Mouse (Mus musculus): ENCODE data around the gene Ccdc15. TPM values are rescaled to one million over a fixed set of nuclear protein-coding genes. Genes with fewer than 3 reads are reported as not detected.

Gene Ccdc15
- polyA plus RNA-seq, 1 experiment from 2014 or later, result 10.8 TPM

DNA sequence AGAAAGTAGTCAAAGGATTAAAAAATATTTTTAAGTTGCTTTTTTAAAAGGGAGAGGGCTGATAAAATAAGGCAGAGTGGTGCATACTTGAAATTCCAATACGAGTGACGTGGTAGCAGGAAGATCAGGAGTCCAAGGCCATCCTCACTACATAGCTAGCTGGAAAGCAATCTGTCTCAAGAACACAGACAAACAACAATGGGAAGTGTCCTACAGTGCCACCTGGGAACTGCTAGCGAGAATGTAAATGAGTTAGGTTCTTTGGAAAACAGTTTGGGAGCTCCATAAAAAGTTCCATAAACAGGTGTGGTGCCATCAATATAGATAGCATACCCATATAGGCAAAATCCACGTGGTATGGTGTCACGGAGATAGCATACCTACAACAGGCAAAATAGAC, 17.5 kb upstream of the Ccdc15 start:
- H3K27ac ChIP-seq, result no peak overlapping the region
- no peak overlapping the region for H3K4me2 ChIP-seq (replicated peaks)
- no peaks in the 10 kb centered on the region for H3K36me3 ChIP-seq
- H3K4me3 ChIP-seq (replicated peaks), result no peak overlapping the region
- no peaks in the 10 kb centered on the region for H3K9me3 ChIP-seq
- H3K27me3 ChIP-seq, result no peaks in the 10 kb centered on the region
- H3K9ac ChIP-seq (replicated peaks), result no peak overlapping the region
- no peak for ATAC-seq
- H3K4me1 ChIP-seq (replicated peaks), result 0 out of 2 replicates have a peak, but pooled peaks cover under 1% of the 10 kb centered on the region
- 77% methylated on average over 5 of the region's 5 CpGs for WGBS

GRCm38 (mm10) chr9:37364392-37364791, 16.2 kb upstream of the Ccdc15 start:
- no peak overlapping the region for H3K27ac ChIP-seq
- H3K27me3 ChIP-seq, result no peaks in the 10 kb centered on the region
- no peak overlapping the region for H3K4me2 ChIP-seq (replicated peaks)
- H3K4me1 ChIP-seq (replicated peaks), result peaks cover 14% of the 10 kb centered on the region
- H3K9ac ChIP-seq (replicated peaks), result no peak overlapping the region
- H3K9me3 ChIP-seq, result no peaks in the 10 kb centered on the region
- no peaks in the 10 kb centered on the region for H3K36me3 ChIP-seq
- H3K4me3 ChIP-seq (replicated peaks), result no peak overlapping the region
- no peak for ATAC-seq
- 66% methylated on average over 3 of the region's 3 CpGs for WGBS

- no peak overlapping the region for H3K27ac ChIP-seq
- peaks cover 22% of the 10 kb centered on the region for H3K4me1 ChIP-seq (replicated peaks)
- no peaks in the 10 kb centered on the region for H3K27me3 ChIP-seq
- H3K4me3 ChIP-seq (replicated peaks), result no peak overlapping the region
- no peaks in the 10 kb centered on the region for H3K9me3 ChIP-seq
- H3K9ac ChIP-seq (replicated peaks), result no peak overlapping the region
- WGBS, result 69% methylated on average over 3 of the region's 3 CpGs
- H3K4me2 ChIP-seq (replicated peaks), result no peak overlapping the region
- no peaks in the 10 kb centered on the region for H3K36me3 ChIP-seq
- ATAC-seq, result no peak
Observed at GRCm38 (mm10) chr9:37363551-37363950, 15.3 kb upstream of the Ccdc15 start.

GRCm38 (mm10) chr9:37362881-37363280, 14.6 kb upstream of the Ccdc15 start:
- Histone ChIP-seq H3K36me3 (no peaks in the 10 kb centered on the region), H3K4me1 (replicated peaks) (peaks cover 26% of the 10 kb centered on the region), H3K27ac (no peak overlapping the region), H3K27me3 (no peaks in the 10 kb centered on the region), H3K9ac (replicated peaks) (no peak overlapping the region), H3K4me3 (replicated peaks) (no peak overlapping the region), H3K9me3 (no peaks in the 10 kb centered on the region), H3K4me2 (replicated peaks) (no peak overlapping the region)
- 85% methylated on average over 1 of the region's 1 CpGs for WGBS
- no peak for ATAC-seq

DNA sequence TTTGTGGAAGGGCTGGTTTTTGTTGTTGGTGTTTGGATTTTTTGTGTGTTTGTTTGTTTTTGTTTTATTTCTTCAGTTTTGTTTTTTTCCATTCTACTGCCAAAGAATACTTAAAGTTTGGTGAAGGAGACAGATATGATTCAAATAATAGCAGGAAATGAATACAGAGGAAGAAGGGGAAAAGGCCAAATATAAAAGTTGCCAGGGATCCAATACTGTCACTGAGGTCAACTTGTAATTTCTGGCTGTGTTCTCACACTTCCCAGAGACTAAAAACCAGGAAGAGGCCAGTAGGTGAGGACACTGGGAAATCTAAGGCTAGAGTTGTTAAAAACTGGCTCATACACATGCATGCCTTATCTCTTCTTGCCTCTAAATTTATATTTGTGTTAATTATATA, 13.9 kb upstream of the Ccdc15 start:
- H3K36me3 ChIP-seq, result no peaks in the 10 kb centered on the region
- H3K9ac ChIP-seq (replicated peaks), result no peak overlapping the region
- H3K27ac ChIP-seq, result no peak overlapping the region
- H3K4me3 ChIP-seq (replicated peaks), result no peak overlapping the region
- no peak for ATAC-seq
- H3K9me3 ChIP-seq, result no peaks in the 10 kb centered on the region
- H3K4me2 ChIP-seq (replicated peaks), result no peak overlapping the region
- no peaks in the 10 kb centered on the region for H3K27me3 ChIP-seq
- H3K4me1 ChIP-seq (replicated peaks), result peaks cover 26% of the 10 kb centered on the region

DNA sequence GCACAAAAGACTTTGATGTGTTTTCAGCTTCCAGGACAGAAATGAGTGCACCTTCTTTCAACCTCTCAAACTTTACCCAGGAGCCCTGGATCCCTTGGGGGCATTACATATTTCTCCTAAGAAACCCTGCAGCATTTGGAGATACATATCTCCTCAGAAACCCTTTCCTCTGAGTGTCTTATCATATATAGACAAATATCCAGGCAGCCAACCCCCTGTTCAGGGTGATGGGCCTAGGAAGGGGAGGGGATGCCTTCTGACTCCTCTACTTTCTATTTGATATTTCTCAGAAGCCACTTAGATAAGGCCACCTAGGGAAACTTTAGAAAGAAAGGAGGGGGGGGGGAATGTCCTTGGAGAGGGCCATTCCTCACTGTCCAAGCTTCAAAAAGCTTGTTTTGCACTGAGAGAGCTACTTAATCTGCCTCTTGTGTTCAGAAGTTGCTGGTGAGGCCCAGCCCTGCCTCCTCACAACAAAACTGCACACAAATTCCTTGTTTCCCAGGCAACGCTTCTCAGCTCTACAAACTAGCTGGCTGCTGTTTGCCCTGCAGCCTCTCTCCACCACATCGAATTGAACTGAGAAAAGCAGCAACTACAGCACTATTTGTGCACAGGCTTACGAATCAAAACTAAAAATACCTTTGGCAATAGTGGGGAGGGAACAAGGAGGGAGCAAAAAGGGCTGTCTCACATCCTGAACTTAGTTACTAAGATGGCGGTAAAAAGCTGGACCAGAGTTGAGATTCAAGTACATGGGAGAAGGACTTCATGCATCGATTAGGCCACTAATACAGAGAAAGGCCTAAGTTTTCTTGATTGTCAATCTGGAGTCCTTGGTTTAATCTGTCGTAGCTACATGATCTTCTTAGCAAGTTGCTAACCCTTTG, 11.3 kb upstream of the Ccdc15 start:
- Histone ChIP-seq H3K4me2 (replicated peaks) (no peak overlapping the region), H3K36me3 (no peaks in the 10 kb centered on the region), H3K9ac (replicated peaks) (no peak overlapping the region), H3K4me1 (replicated peaks) (peaks cover 26% of the 10 kb centered on the region), H3K27me3 (no peaks in the 10 kb centered on the region), H3K4me3 (replicated peaks) (no peak overlapping the region), H3K27ac (peak overlapping the region; percentile 81), H3K9me3 (no peaks in the 10 kb centered on the region)
- peak; percentile 79 for ATAC-seq
- WGBS, result 8% methylated on average over 6 of the region's 6 CpGs

GRCm38 (mm10) chr9:37358713-37359330, 10.6 kb upstream of the Ccdc15 start:
- Histone ChIP-seq H3K4me3 (replicated peaks) (no peak overlapping the region), H3K4me2 (replicated peaks) (no peak overlapping the region), H3K4me1 (replicated peaks) (peaks cover 26% of the 10 kb centered on the region), H3K27ac (peak overlapping the region; percentile 81), H3K27me3 (no peaks in the 10 kb centered on the region), H3K9me3 (no peaks in the 10 kb centered on the region), H3K36me3 (no peaks in the 10 kb centered on the region), H3K9ac (replicated peaks) (no peak overlapping the region)
- WGBS, result 34% methylated on average over 7 of the region's 7 CpGs
- ATAC-seq, result peak; percentile 63

DNA sequence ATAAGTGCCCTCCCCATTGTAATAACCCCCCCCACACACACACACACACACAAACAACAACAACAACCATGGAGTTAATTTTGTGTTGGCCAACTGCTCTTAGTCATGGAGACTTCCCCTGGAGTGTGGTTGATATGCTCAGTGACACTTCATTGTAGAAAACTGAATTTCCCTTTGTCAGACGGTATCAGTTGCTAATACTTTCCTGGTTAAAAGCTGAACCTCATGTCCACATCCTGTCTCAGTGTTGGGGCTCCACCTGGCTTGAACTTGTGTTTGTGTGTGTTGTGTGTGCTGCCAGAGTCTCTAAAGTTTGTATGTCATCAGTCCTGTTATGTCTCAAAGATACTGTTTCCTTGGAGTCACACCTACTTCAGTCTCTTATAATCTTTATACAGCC, 6.3 kb upstream of the Ccdc15 start:
- Histone ChIP-seq H3K9me3 (no peaks in the 10 kb centered on the region), H3K4me2 (replicated peaks) (no peak overlapping the region), H3K4me3 (replicated peaks) (no peak overlapping the region), H3K36me3 (no peaks in the 10 kb centered on the region), H3K27me3 (no peaks in the 10 kb centered on the region), H3K27ac (no peak overlapping the region), H3K9ac (replicated peaks) (no peak overlapping the region), H3K4me1 (replicated peaks) (peaks cover 13% of the 10 kb centered on the region)
- no peak for ATAC-seq
- WGBS, result 77% methylated on average over 1 of the region's 1 CpGs

DNA sequence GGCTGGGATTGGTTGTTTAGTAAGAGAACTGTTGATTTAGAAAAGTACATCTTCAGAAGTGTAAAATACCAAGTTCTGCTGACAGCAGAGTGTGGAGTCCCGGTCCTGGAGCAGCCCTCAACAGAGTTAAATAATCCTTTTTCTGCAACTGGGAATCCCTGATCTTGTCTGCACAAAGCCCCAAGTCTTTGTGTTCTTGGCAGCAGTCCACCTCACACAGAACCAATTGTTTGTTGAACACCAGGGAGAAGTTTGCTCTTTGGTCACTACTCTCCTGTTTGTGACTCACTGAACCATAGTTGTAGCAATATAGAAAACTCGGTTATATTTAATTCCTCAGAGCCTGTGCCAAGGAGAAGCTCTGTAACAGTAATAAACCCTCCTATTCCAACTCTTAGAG, 3.0 kb upstream of the Ccdc15 start:
- no peak for ATAC-seq
- Histone ChIP-seq H3K27me3 (no peaks in the 10 kb centered on the region), H3K4me2 (replicated peaks) (no peak overlapping the region), H3K27ac (no peak overlapping the region), H3K36me3 (no peaks in the 10 kb centered on the region), H3K4me3 (replicated peaks) (no peak overlapping the region), H3K4me1 (replicated peaks) (peaks cover 14% of the 10 kb centered on the region), H3K9ac (replicated peaks) (no peak overlapping the region), H3K9me3 (no peaks in the 10 kb centered on the region)
- 52% methylated on average over 2 of the region's 2 CpGs for WGBS

GRCm38 (mm10) chr9:37349050-37349449, 818 bp upstream of the Ccdc15 start:
- 95% methylated on average over 3 of the region's 3 CpGs for WGBS

GRCm38 (mm10) chr9:37347184-37347987, 846 bp downstream of the Ccdc15 start:
- peak; percentile 31; the same call in 1 of the 2 replicates for ATAC-seq
- Histone ChIP-seq H3K4me1 (replicated peaks) (peaks cover 14% of the 10 kb centered on the region), H3K9me3 (no peaks in the 10 kb centered on the region), H3K36me3 (peaks cover 13% of the 10 kb centered on the region), H3K9ac (replicated peaks) (peak overlapping the region; percentile 85), H3K27ac (peak overlapping the region; percentile 87), H3K27me3 (no peaks in the 10 kb centered on the region), H3K4me2 (replicated peaks) (peak overlapping the region; percentile 82), H3K4me3 (replicated peaks) (peak overlapping the region; percentile 83)
- WGBS, result 24% methylated on average over 12 of the region's 12 CpGs

More at GRCm38 (mm10) chr9:37349050-37349449, 818 bp upstream of the Ccdc15 start:
- peak overlapping the region; percentile 85 for H3K9ac ChIP-seq (replicated peaks)
- peaks cover 14% of the 10 kb centered on the region for H3K4me1 ChIP-seq (replicated peaks)
- H3K27ac ChIP-seq, result peak overlapping the region; percentile 87; the same call in 1 of the 2 replicates
- peak overlapping the region; percentile 83 for H3K4me3 ChIP-seq (replicated peaks)
- H3K36me3 ChIP-seq, result peaks cover 3% of the 10 kb centered on the region; the same call in 1 of the 2 replicates
- no peak for ATAC-seq
- no peaks in the 10 kb centered on the region for H3K9me3 ChIP-seq
- H3K4me2 ChIP-seq (replicated peaks), result peak overlapping the region; percentile 82
- H3K27me3 ChIP-seq, result no peaks in the 10 kb centered on the region

DNA sequence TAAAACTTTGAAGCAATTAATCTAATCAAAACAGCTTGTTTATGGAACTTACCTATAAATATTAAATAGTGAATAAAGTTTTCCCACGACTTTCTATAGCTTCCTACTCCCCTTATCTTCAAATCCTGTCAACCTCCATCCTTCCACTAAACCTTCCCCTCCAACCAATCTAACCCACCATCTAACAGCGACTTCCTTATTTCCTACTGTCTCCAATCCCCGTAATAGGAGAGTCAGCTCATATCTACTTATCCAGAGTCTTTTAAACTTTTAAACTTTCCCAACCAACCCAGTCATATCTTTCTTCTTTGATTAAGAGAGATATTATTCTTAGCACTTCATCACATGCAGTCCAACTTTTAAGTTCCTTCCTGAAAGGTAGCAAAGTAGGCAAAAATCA, 2.8 kb downstream of the Ccdc15 start:
- H3K4me1 ChIP-seq (replicated peaks), result peaks cover 14% of the 10 kb centered on the region
- no peaks in the 10 kb centered on the region for H3K27me3 ChIP-seq
- no peak overlapping the region for H3K4me2 ChIP-seq (replicated peaks)
- no peak overlapping the region for H3K9ac ChIP-seq (replicated peaks)
- no peak for ATAC-seq
- no peak overlapping the region for H3K4me3 ChIP-seq (replicated peaks)
- H3K9me3 ChIP-seq, result no peaks in the 10 kb centered on the region
- H3K27ac ChIP-seq, result no peak overlapping the region
- WGBS, result 91% methylated on average over 3 of the region's 3 CpGs
- peaks cover 23% of the 10 kb centered on the region for H3K36me3 ChIP-seq

Measured in midbrain, embryonic 13.5 days (tissue).